Mouse (Mus musculus) myocyte (in vitro differentiated cells): ENCODE results near the gene Tmbim1.

Source experiments
- CEBPB ChIP-seq: IDR thresholded peaks from 2 replicates; pipeline ENCODE4 v1.6.1; 2011; ENCODE audit warnings: mild to moderate bottlenecking, moderate library complexity; ENCODE audit not compliant: poor library complexity, insufficient read depth, severe bottlenecking
- E2F4 ChIP-seq: IDR thresholded peaks from one replicate; pipeline ENCODE4 v1.6.1; 2011; ENCODE audit warnings: mild to moderate bottlenecking, control low read depth, moderate library complexity; ENCODE audit not compliant: insufficient read depth
- MAX ChIP-seq: IDR thresholded peaks from one replicate; pipeline ENCODE4 v1.6.1; 2011; ENCODE audit warnings: low read depth, mild to moderate bottlenecking, control low read depth
- MYOD1 ChIP-seq, 3 experiments: IDR thresholded peaks; one replicate each; pipeline ENCODE4 v1.6.1; 2011; ENCODE audit warnings: control low read depth in 2 of 3, low read depth in 2 of 3, mild to moderate bottlenecking in 2 of 3, moderate library complexity in 1 of 3; ENCODE audit not compliant: insufficient read length in 2 of 3, control insufficient read depth in 1 of 3
- MYOG ChIP-seq, 3 experiments: IDR thresholded peaks; one replicate each; pipeline ENCODE4 v1.6.1; 2011; ENCODE audit warnings: control low read depth in 2 of 3, low read depth in 2 of 3, mild to moderate bottlenecking in 2 of 3; ENCODE audit not compliant: insufficient read length in 2 of 3, control insufficient read depth in 1 of 3, insufficient read depth in 1 of 3
- POLR2A ChIP-seq: IDR thresholded peaks from one replicate; pipeline ENCODE4 v1.6.1; 2011; ENCODE audit warnings: low read depth, mild to moderate bottlenecking, control low read depth, moderate library complexity; ENCODE audit not compliant: insufficient read length
- POLR2AphosphoS2 ChIP-seq: IDR thresholded peaks from one replicate; pipeline ENCODE4 v1.6.1; 2011; ENCODE audit warnings: low read depth, control low read depth; ENCODE audit not compliant: insufficient read length
- SRF ChIP-seq: IDR thresholded peaks from one replicate; pipeline ENCODE4 v1.6.1; 2011; ENCODE audit warnings: low read depth; ENCODE audit not compliant: control insufficient read depth, insufficient read length
- TCF12 ChIP-seq: IDR thresholded peaks from one replicate; pipeline ENCODE4 v1.6.1; 2011; ENCODE audit warnings: mild to moderate bottlenecking, control low read depth; ENCODE audit not compliant: poor library complexity, insufficient read depth, severe bottlenecking
- USF1 ChIP-seq: IDR thresholded peaks from one replicate; pipeline ENCODE4 v1.6.1; 2011; ENCODE audit warnings: low read depth, mild to moderate bottlenecking, control low read depth, moderate library complexity

- TF ChIP-seq CEBPB (no peak), USF1 (no peak), POLR2A (no peak), MYOG (IDR thresholded peaks at IDR 0.05; ENCODE audit: control insufficient read depth in 1 of 3, insufficient read depth in 1 of 3, insufficient read length in 2 of 3, low read depth in 2 of 3) (no peak), E2F4 (no peak), TCF12 (no peak), POLR2AphosphoS2 (no peak), MYOD1 (IDR thresholded peaks at IDR 0.05; ENCODE audit: control insufficient read depth in 1 of 3, insufficient read length in 2 of 3, low read depth in 2 of 3) (no peak), MAX (no peak), SRF (no peak)
These were observed 38.9 kb upstream of the Tmbim1 start for GRCm38 (mm10) chr1:74344163-74344916.
